Mouse (Mus musculus) kidney, adult 2 months (tissue): Measurements from ENCODE around the gene Zfp202.

Experiments
- CTCF ChIP-seq: fragments of 200-500 bp; conservative IDR thresholded peaks from 2 replicates; pipeline ENCODE4 v1.5.1; 2011; ENCODE audit warnings: low read depth, mild to moderate bottlenecking, control low read depth, low read length, moderate library complexity, mixed read lengths; ENCODE audit not compliant: insufficient read depth, insufficient read length
- POLR2A ChIP-seq: fragments of 200-500 bp; IDR thresholded peaks from one replicate; pipeline ENCODE4 v1.6.1; 2011; ENCODE audit warnings: low read depth, low read length, control low read depth

- no peak for TF ChIP-seq POLR2A
- no peak for TF ChIP-seq CTCF
Observed at GRCm38 (mm10) chr9:40252459-40252858, 60.3 kb downstream of the Zfp202 start.
